Mouse (Mus musculus): ENCODE measurements around the gene Upp2. TPM values are rescaled to one million over a fixed set of nuclear protein-coding genes. Genes with fewer than 3 reads are reported as not detected.
A peak's percentile ranks its signal among the peaks of the same experiment; 100 is the strongest.

Gene Upp2
- polyA plus RNA-seq, 1 experiment from 2014 or later: 5.9 TPM

- no peaks in the 10 kb centered on the region for H3K36me3 ChIP-seq (ENCODE audit: control insufficient read depth, insufficient read depth, low read length)
- WGBS: 69% methylated on average over 3 of the region's 3 CpGs
- no peaks in the 10 kb centered on the region for H3K9me3 ChIP-seq (ENCODE audit: control insufficient read depth, low read length)
- no peak overlapping the region for H3K4me2 ChIP-seq (replicated peaks; ENCODE audit: low read depth, low read length)
- no peak overlapping the region; the same call in 1 of the 2 replicates for H3K27ac ChIP-seq (ENCODE audit: low read depth, low read length)
- no peaks in the 10 kb centered on the region for H3K4me1 ChIP-seq (ENCODE audit: control insufficient read depth, insufficient read depth, low read length)
- H3K4me3 ChIP-seq (ENCODE audit: low read length): no peak overlapping the region
- ATAC-seq (ENCODE audit: low FRiP score, low TSS enrichment): no peak
- no peak overlapping the region for H3K9ac ChIP-seq (ENCODE audit: low read depth, low read length)
- H3K27me3 ChIP-seq (ENCODE audit: control insufficient read depth, insufficient read depth, low read length): no peaks in the 10 kb centered on the region
Measured at GRCm38 (mm10) chr2:58828910-58829600, 262.0 kb downstream of the Upp2 start.

GRCm38 (mm10) chr2:58829981-58830742, 263.1 kb downstream of the Upp2 start:
- WGBS: 63% methylated on average over 7 of the region's 7 CpGs
- Histone ChIP-seq H3K4me2 (replicated peaks; ENCODE audit: low read depth, low read length) (no peak overlapping the region), H3K36me3 (ENCODE audit: control insufficient read depth, insufficient read depth, low read length) (no peaks in the 10 kb centered on the region), H3K4me1 (ENCODE audit: control insufficient read depth, insufficient read depth, low read length) (0 out of 2 replicates have a peak, but pooled peaks cover 3% of the 10 kb centered on the region), H3K27ac (ENCODE audit: low read depth, low read length) (no peak overlapping the region), H3K9me3 (ENCODE audit: control insufficient read depth, low read length) (no peaks in the 10 kb centered on the region), H3K27me3 (ENCODE audit: control insufficient read depth, insufficient read depth, low read length) (no peaks in the 10 kb centered on the region), H3K4me3 (ENCODE audit: low read length) (no peak overlapping the region), H3K9ac (ENCODE audit: low read depth, low read length) (no peak overlapping the region)
- peak; percentile 81; the same call in 1 of the 2 replicates for ATAC-seq (ENCODE audit: low FRiP score, low TSS enrichment)

GRCm38 (mm10) chr2:58832253-58832980, 265.3 kb downstream of the Upp2 start:
- Histone ChIP-seq H3K4me2 (replicated peaks; ENCODE audit: low read depth, low read length) (no peak overlapping the region), H3K4me1 (ENCODE audit: control insufficient read depth, insufficient read depth, low read length) (0 out of 2 replicates have a peak, but pooled peaks cover 3% of the 10 kb centered on the region), H3K27me3 (ENCODE audit: control insufficient read depth, insufficient read depth, low read length) (no peaks in the 10 kb centered on the region), H3K27ac (ENCODE audit: low read depth, low read length) (no peak overlapping the region), H3K36me3 (ENCODE audit: control insufficient read depth, insufficient read depth, low read length) (no peaks in the 10 kb centered on the region), H3K4me3 (ENCODE audit: low read length) (no peak overlapping the region), H3K9ac (ENCODE audit: low read depth, low read length) (no peak overlapping the region), H3K9me3 (ENCODE audit: control insufficient read depth, low read length) (no peaks in the 10 kb centered on the region)
- WGBS: 91% methylated on average over 20 of the region's 20 CpGs
- no peak for ATAC-seq (ENCODE audit: low FRiP score, low TSS enrichment)

GRCm38 (mm10) chr2:58841021-58841420, 273.9 kb downstream of the Upp2 start:
- H3K9me3 ChIP-seq (ENCODE audit: control insufficient read depth, low read length): no peaks in the 10 kb centered on the region
- H3K27me3 ChIP-seq (ENCODE audit: control insufficient read depth, insufficient read depth, low read length): no peaks in the 10 kb centered on the region
- H3K4me3 ChIP-seq (ENCODE audit: low read length): no peak overlapping the region
- no peaks in the 10 kb centered on the region for H3K4me1 ChIP-seq (ENCODE audit: control insufficient read depth, insufficient read depth, low read length)
- 75% methylated on average over 3 of the region's 3 CpGs for WGBS
- ATAC-seq (ENCODE audit: low FRiP score, low TSS enrichment): no peak
- no peak overlapping the region for H3K27ac ChIP-seq (ENCODE audit: low read depth, low read length)
- no peak overlapping the region for H3K4me2 ChIP-seq (replicated peaks; ENCODE audit: low read depth, low read length)
- H3K36me3 ChIP-seq (ENCODE audit: control insufficient read depth, insufficient read depth, low read length): no peaks in the 10 kb centered on the region
- no peak overlapping the region for H3K9ac ChIP-seq (ENCODE audit: low read depth, low read length)

- Histone ChIP-seq H3K9me3 (ENCODE audit: control insufficient read depth, low read length) (no peaks in the 10 kb centered on the region), H3K27me3 (ENCODE audit: control insufficient read depth, insufficient read depth, low read length) (no peaks in the 10 kb centered on the region), H3K27ac (ENCODE audit: low read depth, low read length) (no peak overlapping the region), H3K4me3 (ENCODE audit: low read length) (no peak overlapping the region), H3K4me2 (replicated peaks; ENCODE audit: low read depth, low read length) (no peak overlapping the region), H3K36me3 (ENCODE audit: control insufficient read depth, insufficient read depth, low read length) (no peaks in the 10 kb centered on the region), H3K4me1 (ENCODE audit: control insufficient read depth, insufficient read depth, low read length) (no peaks in the 10 kb centered on the region), H3K9ac (ENCODE audit: low read depth, low read length) (no peak overlapping the region)
- 83% methylated on average over 4 of the region's 4 CpGs for WGBS
- ATAC-seq (ENCODE audit: low FRiP score, low TSS enrichment): no peak
Measured at GRCm38 (mm10) chr2:58842443-58842842, 275.3 kb downstream of the Upp2 start.

Other genes starting within 250 kb of the Upp2 start
- 0.11 and 0.20 TPM in 2 replicates for gene Acvr1c, start 209.4 kb upstream of the Upp2 start, polyA plus RNA-seq (2014; fragmentation: Nextera tagmentation; extraction: Ambion mirVana)
- gene Gm17409, start 97.2 kb upstream of the Upp2 start, polyA plus RNA-seq (2014; fragmentation: Nextera tagmentation; extraction: Ambion mirVana): 0.20 TPM in 1 of 2 replicates, not detected in the other
- 7.0 and 7.9 TPM in 2 replicates for gene Acvr1, start 141 bp upstream of the Upp2 start, polyA plus RNA-seq (2014; fragmentation: Nextera tagmentation; extraction: Ambion mirVana)